ENCODE assay signal across 8 mouse cellular contexts in genomic region chr6:149057947-149058391, GRCm38 (mm10). TPM values are rescaled to one million over a fixed set of nuclear protein-coding genes. Genes with fewer than 3 reads are reported as not detected.
DNase-seq lines count a peak whose midpoint lies in the region; ATAC-seq and TF ChIP-seq lines count a peak whose summit lies in the region.
"Had no signal": no experiment of that assay in that cellular context is flagged by ENCODE, and none has a peak within 500 bp of the region (broad histone marks: within the 10 kb centered on the region; RNA-seq: fewer than 3 reads in every experiment).

No protein-coding gene starts in this region.

- peak; percentile 58 for TF ChIP-seq CTCF in liver, embryonic 14.5 days (IDR thresholded peaks at IDR 0.05; ENCODE audit: low read depth)

- no peak overlapping the region for H3K27ac ChIP-seq in midbrain, embryonic 14.5 days (replicated peaks; ENCODE audit: low read depth, low read length)
- no peak overlapping the region for H3K27ac ChIP-seq in midbrain, embryonic 16.5 days (ENCODE audit: low read length)
- H3K27ac ChIP-seq in liver, embryonic 14.5 days: no peak overlapping the region
- H3K27ac ChIP-seq: heart, embryonic 15.5 days had no signal

- peak; percentile 30 for DNase-seq in midbrain, embryonic 14.5 days
- peak; percentile 70 for DNase-seq in adipocyte (ENCODE audit: low spot score)
- DNase-seq in cerebellum, postnatal 36 days: peak; percentile 51 to 52
- DNase-seq in liver, embryonic 14.5 days (ENCODE audit: low read depth in 3 of 3, low spot score in 3 of 3): peak in 1 of 3 experiments; percentile 7
- no peak for DNase-seq in frontal cortex, postnatal 14 days (ENCODE audit: low spot score in 2 of 2)

- no peak overlapping the region for H3K4me2 ChIP-seq in midbrain, embryonic 14.5 days (ENCODE audit: low read length)
- no peak overlapping the region for H3K4me2 ChIP-seq in midbrain, embryonic 16.5 days (ENCODE audit: low read length)
- no peak overlapping the region for H3K4me2 ChIP-seq in liver, embryonic 14.5 days (ENCODE audit: low read depth)
- H3K4me2 ChIP-seq: heart, embryonic 15.5 days had no signal

- H3K36me3 ChIP-seq in midbrain, embryonic 14.5 days (ENCODE audit: control insufficient read depth, insufficient read depth, low read length): no peaks in the 10 kb centered on the region
- no peaks in the 10 kb centered on the region for H3K36me3 ChIP-seq in midbrain, embryonic 16.5 days (ENCODE audit: control insufficient read depth, insufficient read depth, low read length)
- H3K36me3 ChIP-seq in liver, embryonic 14.5 days (replicated peaks; ENCODE audit: control insufficient read depth, insufficient read depth, low read depth): no peaks in the 10 kb centered on the region
- H3K36me3 ChIP-seq: heart, embryonic 15.5 days had no signal

- no peaks in the 10 kb centered on the region for H3K27me3 ChIP-seq in midbrain, embryonic 14.5 days (ENCODE audit: control insufficient read depth, insufficient read depth, low read length)
- no peaks in the 10 kb centered on the region for H3K27me3 ChIP-seq in midbrain, embryonic 16.5 days (ENCODE audit: control insufficient read depth, insufficient read depth, low read depth, low read length)
- no peaks in the 10 kb centered on the region for H3K27me3 ChIP-seq in liver, embryonic 14.5 days (ENCODE audit: control insufficient read depth, insufficient read depth, low read length)
- H3K27me3 ChIP-seq: heart, embryonic 15.5 days had no signal

- H3K4me3 ChIP-seq in midbrain, embryonic 14.5 days (replicated peaks; ENCODE audit: low read depth, low read length): no peak overlapping the region
- H3K4me3 ChIP-seq in midbrain, embryonic 16.5 days (ENCODE audit: low read depth, low read length): no peak overlapping the region
- H3K4me3 ChIP-seq in liver, embryonic 14.5 days (ENCODE audit: insufficient read depth in 1 of 2, low read depth in 2 of 2, low read length in 2 of 2): no peak overlapping the region
- H3K4me3 ChIP-seq: heart, embryonic 15.5 days had no signal

- WGBS in midbrain, embryonic 14.5 days: 63% methylated on average over 3 of the region's 3 CpGs
- 53% methylated on average over 3 of the region's 3 CpGs for WGBS in midbrain, embryonic 16.5 days
- WGBS in liver, embryonic 14.5 days (ENCODE audit: insufficient replicate concordance): 26% methylated on average over 3 of the region's 3 CpGs

- H3K9me3 ChIP-seq in midbrain, embryonic 14.5 days (ENCODE audit: control insufficient read depth, low read length): no peaks in the 10 kb centered on the region
- H3K9me3 ChIP-seq in midbrain, embryonic 16.5 days (replicated peaks; ENCODE audit: control insufficient read depth, low read length, poor library complexity, severe bottlenecking): no peaks in the 10 kb centered on the region
- H3K9me3 ChIP-seq in liver, embryonic 14.5 days (ENCODE audit: control insufficient read depth, low read length): no peaks in the 10 kb centered on the region
- H3K9me3 ChIP-seq: heart, embryonic 15.5 days had no signal

- H3K4me1 ChIP-seq in midbrain, embryonic 14.5 days (ENCODE audit: control insufficient read depth, insufficient read depth, low read length): no peaks in the 10 kb centered on the region
- no peaks in the 10 kb centered on the region for H3K4me1 ChIP-seq in midbrain, embryonic 16.5 days (ENCODE audit: control insufficient read depth, insufficient read depth, low read length)
- 0 out of 4 replicates have a peak, but pooled peaks cover 0 to 2% of the 10 kb centered on the region in 2 experiments for H3K4me1 ChIP-seq in liver, embryonic 14.5 days (replicated peaks; ENCODE audit: control insufficient read depth in 2 of 2, insufficient read depth in 2 of 2, low read length in 1 of 2)
- H3K4me1 ChIP-seq: heart, embryonic 15.5 days had no signal

- TF ChIP-seq EP300 in liver, embryonic 14.5 days (IDR thresholded peaks at IDR 0.05; ENCODE audit: low read depth): no peak

- H3K9ac ChIP-seq in midbrain, embryonic 14.5 days (replicated peaks; ENCODE audit: low read length): no peak overlapping the region
- no peak overlapping the region for H3K9ac ChIP-seq in midbrain, embryonic 16.5 days (ENCODE audit: low read depth, low read length)
- H3K9ac ChIP-seq in liver, embryonic 14.5 days (replicated peaks): no peak overlapping the region
- H3K9ac ChIP-seq: heart, embryonic 15.5 days had no signal

- no peak for ATAC-seq in midbrain, embryonic 14.5 days (ENCODE audit: low FRiP score, low TSS enrichment)
- ATAC-seq in midbrain, embryonic 16.5 days: no peak
- peak; percentile 37; the same call in 1 of the 2 replicates for ATAC-seq in liver, embryonic 14.5 days (ENCODE audit: insufficient read depth)
- ATAC-seq in erythroid progenitor cell, adult 5-6 weeks (replicated peaks; ENCODE audit: low FRiP score, poor library complexity, severe bottlenecking): no peak

RNA-seq across cellular contexts. Expression of gene Dennd5b, which starts 43.5 kb away (rescaled TPM):
- polyA plus RNA-seq in midbrain, embryonic 14.5 days (2014; fragmentation: Nextera tagmentation; extraction: Ambion mirVana): 24.3 and 24.8 TPM in 2 replicates
- polyA plus RNA-seq in midbrain, embryonic 16.5 days (2015; fragmentation: Nextera tagmentation; extraction: Ambion mirVana): 14.2 and 15.1 TPM in 2 replicates
- polyA plus RNA-seq in liver, embryonic 14.5 days (2012; rRNA removed): 1.8 and 2.3 TPM in 2 replicates
- 3.1 and 3.3 TPM in 2 replicates for polyA plus RNA-seq in liver, embryonic 14.5 days (2014; fragmentation: Nextera tagmentation; extraction: Ambion mirVana)
- total RNA-seq in erythroid progenitor cell, adult 5-6 weeks (2015; ENCODE audit: low replicate concordance): 2.5 and 3.6 TPM in 2 replicates
- total RNA-seq in erythroid progenitor cell, adult 5-6 weeks (2017; ENCODE audit: low replicate concordance): 0.91 and 6.2 TPM in 2 replicates

Comparison
In these comparisons a context has a peak if more than half of its experiments do, and no peak if none do; other contexts are left out.
1. DNase-seq: peak in midbrain, embryonic 14.5 days (single experiment), adipocyte (single experiment) and cerebellum, postnatal 36 days (2 of 2); none in frontal cortex, postnatal 14 days (0 of 2).